Mouse (Mus musculus) cerebral cortex, adult 2 months (tissue): ENCODE data around the gene Trp63.

Experiments used
- WGBS: fragments of 180-500 bp; shearing (Covaris S2); methylation state at CpG from one replicate; pipeline ENCODE4 v1.1.7; 2018; 5-methylcytosine and 5-hydroxymethylcytosine counted together

Gene Trp63

DNA sequence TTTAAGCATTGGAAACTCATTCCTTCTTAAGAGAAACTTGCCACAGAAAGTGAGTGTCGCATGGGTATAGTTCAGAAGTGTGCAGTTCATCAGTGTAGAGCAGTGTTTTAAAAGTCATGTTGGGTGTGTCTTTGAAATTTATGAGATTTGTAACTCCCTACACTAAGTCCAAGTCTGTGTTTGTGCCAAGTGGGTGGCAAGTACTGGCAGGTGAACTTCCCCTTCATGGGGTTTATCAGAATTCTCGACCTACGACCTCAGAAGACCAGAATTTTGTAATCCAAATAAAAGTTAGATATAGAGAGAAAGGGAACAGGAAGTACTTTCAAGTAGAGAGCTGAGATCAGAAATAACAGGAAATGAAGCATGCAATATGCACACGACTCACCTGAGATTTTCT is 215.5 kb downstream of the Trp63 start:
- 85% methylated on average over 4 of the region's 4 CpGs for WGBS

DNA sequence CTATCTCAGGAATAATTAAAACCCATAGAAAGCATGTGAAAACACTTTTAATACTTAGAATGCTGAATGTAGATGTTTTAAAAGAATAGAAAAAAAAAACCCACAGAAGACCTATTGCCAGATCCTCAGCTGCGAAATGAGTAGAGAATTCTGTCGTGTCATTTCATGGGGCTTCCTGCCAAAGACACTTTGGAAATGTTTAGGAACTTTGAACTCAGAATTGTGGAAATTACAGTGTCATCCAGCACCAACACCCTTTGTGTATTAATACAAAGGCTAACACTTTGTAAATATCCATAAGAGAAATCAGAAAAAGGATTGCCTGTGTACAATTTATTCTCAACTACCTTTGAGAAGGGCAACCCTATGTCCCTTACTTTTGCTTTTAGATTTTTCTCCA is 216.1 kb downstream of the Trp63 start:
- WGBS, result 66% methylated on average over 2 of the region's 2 CpGs

DNA sequence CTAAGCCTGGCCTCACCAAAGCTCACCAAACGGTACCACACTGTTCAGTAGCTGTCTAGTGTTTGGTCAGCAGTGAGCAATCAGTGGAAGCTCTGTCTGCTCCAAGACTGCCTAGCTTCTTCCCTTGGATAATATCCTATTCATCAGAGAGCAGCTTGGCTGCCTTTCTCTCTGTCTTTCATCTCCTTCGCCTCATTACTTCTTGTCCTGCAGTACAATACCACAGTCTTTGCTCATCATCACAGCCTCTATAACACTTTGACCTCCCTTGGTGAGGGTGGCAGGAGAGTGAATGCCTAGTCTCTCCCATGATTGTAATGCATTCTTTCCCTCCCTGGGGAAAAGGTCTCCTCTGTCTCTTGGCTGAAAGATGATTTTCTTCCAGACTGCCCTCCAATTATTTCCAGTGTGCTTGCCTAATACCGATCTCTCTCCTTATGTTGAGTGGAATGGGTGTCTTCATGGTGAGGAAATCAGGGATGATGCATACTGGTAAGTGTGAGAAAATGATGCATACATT is 216.9 kb downstream of the Trp63 start:
- WGBS, result 60% methylated on average over 3 of the region's 3 CpGs

DNA sequence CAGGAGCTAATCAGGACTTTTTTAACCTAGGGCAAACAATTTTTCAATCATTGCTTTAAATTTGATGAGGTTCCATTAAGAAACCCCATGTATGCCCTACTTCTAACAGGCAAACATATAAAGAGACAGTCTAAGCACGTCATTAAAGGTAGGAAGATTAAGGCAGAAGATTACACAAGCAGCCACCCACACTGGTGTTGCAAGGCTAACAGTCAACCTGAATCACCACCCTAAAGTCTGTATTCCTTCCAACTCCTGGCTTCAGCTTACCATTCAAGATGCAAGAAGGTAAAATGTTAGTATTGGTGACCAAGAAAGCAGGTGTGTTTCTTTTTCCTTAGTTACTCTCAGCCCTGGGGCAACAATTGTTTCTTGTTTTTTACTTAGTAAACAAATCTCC is 228.6 kb downstream of the Trp63 start:
- 75% methylated on average over 1 of the region's 1 CpGs for WGBS

DNA sequence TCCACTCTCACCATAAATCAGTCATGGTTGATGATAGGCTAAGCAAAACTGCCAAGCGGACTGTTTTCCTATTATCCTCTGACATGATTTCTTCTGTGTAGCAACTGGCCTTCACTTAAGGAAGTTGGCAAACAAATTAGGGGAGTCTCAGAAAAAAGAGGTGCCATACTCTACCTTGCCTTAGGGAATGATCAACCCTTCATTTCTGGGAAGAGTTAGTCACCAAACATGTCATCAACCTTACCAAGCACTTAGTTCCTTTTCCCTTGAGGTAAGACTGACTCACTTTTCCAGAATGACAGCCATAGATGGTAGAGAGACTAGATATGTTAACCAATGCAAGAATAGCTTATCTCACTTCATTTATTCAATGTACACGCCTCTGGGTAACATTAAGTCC is 250.6 kb downstream of the Trp63 start:
- 87% methylated on average over 2 of the region's 2 CpGs for WGBS
